Mouse (Mus musculus): ENCODE data around the gene Dock10. TPM values are rescaled to one million over a fixed set of nuclear protein-coding genes. Genes with fewer than 3 reads are reported as not detected.

The Dock10 gene
- polyA plus RNA-seq, 1 experiment from 2014 or later = 2.9 TPM

DNA sequence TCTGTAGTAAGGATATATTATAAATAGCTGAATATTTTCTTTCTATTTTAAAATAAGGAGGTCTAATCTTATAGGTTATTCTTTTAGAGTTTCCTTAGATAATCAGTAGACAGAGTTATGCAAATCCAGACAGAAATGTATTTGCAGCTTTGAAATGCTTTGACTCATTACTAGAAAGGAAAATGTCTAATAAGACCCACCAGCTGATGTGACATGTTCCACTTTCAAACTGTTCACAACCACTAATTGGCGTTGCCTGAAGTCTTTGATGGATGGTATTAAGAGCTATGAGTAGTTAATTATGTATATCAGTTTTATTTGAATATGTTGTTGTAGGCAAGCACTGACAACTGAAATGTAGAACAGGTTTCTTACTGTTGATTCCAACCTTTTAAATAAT, 298.4 kb downstream of the Dock10 start:
- WGBS = 91% methylated on average over 1 of the region's 1 CpGs
- H3K27ac ChIP-seq (ENCODE audit: low read depth, low read length) = no peak overlapping the region
- no peak overlapping the region for H3K4me2 ChIP-seq
- H3K9ac ChIP-seq (ENCODE audit: low read length) = no peak overlapping the region
- ATAC-seq (ENCODE audit: low FRiP score) (no peak), DNase-seq (ENCODE audit: low spot score, missing footprints) (no peak)
- H3K4me3 ChIP-seq (ENCODE audit: low read depth, low read length) = no peak overlapping the region
- H3K4me1 ChIP-seq (ENCODE audit: control insufficient read depth, insufficient read depth, low read length) = no peaks in the 10 kb centered on the region
- no peaks in the 10 kb centered on the region for H3K9me3 ChIP-seq (ENCODE audit: control insufficient read depth, low read length)
- H3K36me3 ChIP-seq (ENCODE audit: control insufficient read depth, insufficient read depth, low read length) = no peaks in the 10 kb centered on the region
- no peaks in the 10 kb centered on the region for H3K27me3 ChIP-seq (ENCODE audit: control insufficient read depth, insufficient read depth, low read length)

- Histone ChIP-seq H3K4me2 (no peak overlapping the region), H3K9me3 (ENCODE audit: control insufficient read depth, low read length) (no peaks in the 10 kb centered on the region), H3K27ac (ENCODE audit: low read depth, low read length) (no peak overlapping the region), H3K4me1 (ENCODE audit: control insufficient read depth, insufficient read depth, low read length) (no peaks in the 10 kb centered on the region), H3K36me3 (ENCODE audit: control insufficient read depth, insufficient read depth, low read length) (no peaks in the 10 kb centered on the region), H3K27me3 (ENCODE audit: control insufficient read depth, insufficient read depth, low read length) (no peaks in the 10 kb centered on the region), H3K4me3 (ENCODE audit: low read depth, low read length) (no peak overlapping the region), H3K9ac (ENCODE audit: low read length) (no peak overlapping the region)
- ATAC-seq (ENCODE audit: low FRiP score) (no peak), DNase-seq (ENCODE audit: low spot score, missing footprints) (no peak)
Observed at GRCm38 (mm10) chr1:80459477-80459876, 298.9 kb downstream of the Dock10 start.

- DNase-seq (ENCODE audit: low spot score, missing footprints) (no peak), ATAC-seq (ENCODE audit: low FRiP score) (no peak)
- no peak overlapping the region for H3K9ac ChIP-seq (ENCODE audit: low read length)
- whole genome bisulfite sequencing = 76% methylated on average over 2 of the region's 2 CpGs
- no peak overlapping the region for H3K27ac ChIP-seq (ENCODE audit: low read depth, low read length)
- no peaks in the 10 kb centered on the region for H3K9me3 ChIP-seq (ENCODE audit: control insufficient read depth, low read length)
- no peaks in the 10 kb centered on the region for H3K36me3 ChIP-seq (ENCODE audit: control insufficient read depth, insufficient read depth, low read length)
- no peaks in the 10 kb centered on the region for H3K4me1 ChIP-seq (ENCODE audit: control insufficient read depth, insufficient read depth, low read length)
- no peaks in the 10 kb centered on the region for H3K27me3 ChIP-seq (ENCODE audit: control insufficient read depth, insufficient read depth, low read length)
- no peak overlapping the region for H3K4me3 ChIP-seq (ENCODE audit: low read depth, low read length)
- no peak overlapping the region for H3K4me2 ChIP-seq
Observed at GRCm38 (mm10) chr1:80453971-80454370, 304.4 kb downstream of the Dock10 start.

GRCm38 (mm10) chr1:80451914-80452549, 306.3 kb downstream of the Dock10 start:
- Histone ChIP-seq H3K36me3 (ENCODE audit: control insufficient read depth, insufficient read depth, low read length) (no peaks in the 10 kb centered on the region), H3K9me3 (ENCODE audit: control insufficient read depth, low read length) (no peaks in the 10 kb centered on the region), H3K27me3 (ENCODE audit: control insufficient read depth, insufficient read depth, low read length) (no peaks in the 10 kb centered on the region), H3K4me1 (ENCODE audit: control insufficient read depth, insufficient read depth, low read length) (no peaks in the 10 kb centered on the region), H3K4me2 (no peak overlapping the region), H3K4me3 (ENCODE audit: low read depth, low read length) (no peak overlapping the region), H3K9ac (ENCODE audit: low read length) (no peak overlapping the region), H3K27ac (ENCODE audit: low read depth, low read length) (no peak overlapping the region)
- DNase-seq (ENCODE audit: low spot score, missing footprints) = no peak
- WGBS = 80% methylated on average over 1 of the region's 1 CpGs
- ATAC-seq (ENCODE audit: low FRiP score) = no peak
